Comparison of ENCODE assay signal across 8 mouse cellular contexts in genomic region chr5:121872158-121872557, GRCm38 (mm10). TPM values are rescaled to one million over a fixed set of nuclear protein-coding genes. Genes with fewer than 3 reads are reported as not detected.
DNase-seq lines count a peak whose midpoint lies in the region; ATAC-seq and TF ChIP-seq lines count a peak whose summit lies in the region.
"Had no signal": no experiment of that assay in that cellular context is flagged by ENCODE, and none has a peak within 500 bp of the region (broad histone marks: within the 10 kb centered on the region; RNA-seq: fewer than 3 reads in every experiment).

No protein-coding gene starts in this region.

- no peak overlapping the region for H3K4me2 ChIP-seq in forebrain, embryonic 13.5 days
- no peak overlapping the region for H3K4me2 ChIP-seq in hindbrain, embryonic 11.5 days (replicated peaks; ENCODE audit: low read depth, low read length)
- H3K4me2 ChIP-seq in midbrain, embryonic 13.5 days (replicated peaks) = no peak overlapping the region
- H3K4me2 ChIP-seq: limb, embryonic 13.5 days had no signal

- H3K4me1 ChIP-seq in forebrain, embryonic 13.5 days = no peaks in the 10 kb centered on the region
- no peaks in the 10 kb centered on the region for H3K4me1 ChIP-seq in hindbrain, embryonic 11.5 days (replicated peaks; ENCODE audit: control insufficient read depth, insufficient read depth, low read length)
- no peaks in the 10 kb centered on the region for H3K4me1 ChIP-seq in midbrain, embryonic 13.5 days (replicated peaks)
- H3K4me1 ChIP-seq in small intestine, adult 2 months (ENCODE audit: control insufficient read depth, insufficient read depth, insufficient read length, low read length) = peaks cover 11% of the 10 kb centered on the region
- H3K4me1 ChIP-seq: limb, embryonic 13.5 days had no signal

- TF ChIP-seq CTCF in small intestine, adult 2 months (IDR thresholded peaks at IDR 0.05; ENCODE audit: extremely low read depth, insufficient read length, insufficient replicate concordance, low read depth, low read length) = peak; percentile 95

- peak; percentile 76 for ATAC-seq in forebrain, embryonic 13.5 days
- peak; percentile 35 for ATAC-seq in hindbrain, embryonic 11.5 days (ENCODE audit: low FRiP score)
- peak; percentile 79 for ATAC-seq in midbrain, embryonic 13.5 days

- no peaks in the 10 kb centered on the region for H3K9me3 ChIP-seq in forebrain, embryonic 13.5 days (replicated peaks)
- no peaks in the 10 kb centered on the region for H3K9me3 ChIP-seq in hindbrain, embryonic 11.5 days (ENCODE audit: control insufficient read depth, low read length)
- H3K9me3 ChIP-seq in midbrain, embryonic 13.5 days = no peaks in the 10 kb centered on the region
- H3K9me3 ChIP-seq: limb, embryonic 13.5 days had no signal

- H3K27me3 ChIP-seq in forebrain, embryonic 13.5 days = no peaks in the 10 kb centered on the region
- H3K27me3 ChIP-seq in hindbrain, embryonic 11.5 days (ENCODE audit: control insufficient read depth, insufficient read depth, low read length) = no peaks in the 10 kb centered on the region
- H3K27me3 ChIP-seq in midbrain, embryonic 13.5 days = no peaks in the 10 kb centered on the region
- no peaks in the 10 kb centered on the region for H3K27me3 ChIP-seq in small intestine, adult 2 months (ENCODE audit: control insufficient read depth, insufficient read depth, low read length)
- H3K27me3 ChIP-seq: limb, embryonic 13.5 days had no signal

- TF ChIP-seq POLR2A in small intestine, adult 2 months (IDR thresholded peaks at IDR 0.05; ENCODE audit: low read depth, low read length) = no peak

- H3K4me3 ChIP-seq in forebrain, embryonic 13.5 days = no peak overlapping the region
- H3K4me3 ChIP-seq in hindbrain, embryonic 11.5 days (ENCODE audit: low read depth, low read length) = no peak overlapping the region
- no peak overlapping the region for H3K4me3 ChIP-seq in midbrain, embryonic 13.5 days (replicated peaks)
- H3K4me3 ChIP-seq in small intestine, adult 2 months (ENCODE audit: low read depth, low read length) = no peak overlapping the region
- H3K4me3 ChIP-seq: limb, embryonic 13.5 days had no signal

- peaks cover 53% of the 10 kb centered on the region for H3K36me3 ChIP-seq in forebrain, embryonic 13.5 days (ENCODE audit: poor library complexity, severe bottlenecking)
- H3K36me3 ChIP-seq in hindbrain, embryonic 11.5 days (ENCODE audit: control insufficient read depth, insufficient read depth, low read length) = no peaks in the 10 kb centered on the region
- H3K36me3 ChIP-seq in midbrain, embryonic 13.5 days = peaks cover 68% of the 10 kb centered on the region
- H3K36me3 ChIP-seq in small intestine, adult 2 months (ENCODE audit: control insufficient read depth, insufficient read depth, low read length) = no peaks in the 10 kb centered on the region

- intact Hi-C loops in left cerebral cortex, postnatal 14 days (cut with DNase I) = loop anchor here (1.0 to 2.0 kb wide), 2 partner anchors 187 to 217 kb away; no protein-coding TSS in a partner anchor

- H3K9ac ChIP-seq in forebrain, embryonic 13.5 days = no peak overlapping the region
- no peak overlapping the region for H3K9ac ChIP-seq in hindbrain, embryonic 11.5 days (ENCODE audit: low read depth, low read length)
- no peak overlapping the region for H3K9ac ChIP-seq in midbrain, embryonic 13.5 days (replicated peaks)
- H3K9ac ChIP-seq: limb, embryonic 13.5 days had no signal

- H3K27ac ChIP-seq in forebrain, embryonic 13.5 days = no peak overlapping the region
- H3K27ac ChIP-seq in hindbrain, embryonic 11.5 days (ENCODE audit: low read depth, low read length) = no peak overlapping the region
- H3K27ac ChIP-seq in midbrain, embryonic 13.5 days = no peak overlapping the region
- H3K27ac ChIP-seq in small intestine, adult 2 months (ENCODE audit: insufficient read depth, low read depth, low read length) = no peak overlapping the region
- H3K27ac ChIP-seq: limb, embryonic 13.5 days had no signal

- WGBS in forebrain, embryonic 13.5 days = 2% methylated on average over 4 of the region's 4 CpGs
- whole genome bisulfite sequencing in hindbrain, embryonic 11.5 days = 1% methylated on average over 4 of the region's 4 CpGs
- 9% methylated on average over 4 of the region's 4 CpGs for WGBS in midbrain, embryonic 13.5 days
- WGBS in small intestine, adult 2 months = 10% methylated on average over 4 of the region's 4 CpGs

- peak; percentile 83 for DNase-seq in NIH3T3 (ENCODE audit: low read depth)
- peak; percentile 35 for DNase-seq in c-Kit-positive CD71-negative TER-119-negative erythroid progenitor cells, embryonic 14.5 days (ENCODE audit: low read depth)
- peak; percentile 94 for DNase-seq in hindbrain, embryonic 11.5 days (ENCODE audit: low spot score)
- DNase-seq in left cerebral cortex, postnatal 14 days (ENCODE audit: low spot score in 2 of 2) = peak; percentile 77 to 86

RNA-seq across cellular contexts. Expression of gene Pheta1, which starts 23.4 kb away (rescaled TPM):
- polyA plus RNA-seq in forebrain, embryonic 13.5 days (2015; fragmentation: Nextera tagmentation; extraction: Ambion mirVana) = 46.8 and 50.7 TPM in 2 replicates
- polyA plus RNA-seq in hindbrain, embryonic 11.5 days (2014; fragmentation: Nextera tagmentation; extraction: Ambion mirVana) = 27.0 and 29.3 TPM in 2 replicates
- 10 to 100 TPM; 10.3 to 12.6 TPM for total RNA-seq in left cerebral cortex, postnatal 14 days (2021)
- polyA plus RNA-seq in midbrain, embryonic 13.5 days (2015; fragmentation: Nextera tagmentation; extraction: Ambion mirVana) = 52.3 and 56.8 TPM in 2 replicates
- 98.0 and 283 TPM in 2 replicates for polyA plus RNA-seq in small intestine, adult 2 months (2012; rRNA removed)

RNA-seq across cellular contexts. Expression of gene Sh2b3, which starts 34.7 kb away (rescaled TPM):
- polyA plus RNA-seq in forebrain, embryonic 13.5 days (2015; fragmentation: Nextera tagmentation; extraction: Ambion mirVana) = 4.7 and 4.8 TPM in 2 replicates
- 8.4 and 9.6 TPM in 2 replicates for polyA plus RNA-seq in hindbrain, embryonic 11.5 days (2014; fragmentation: Nextera tagmentation; extraction: Ambion mirVana)
- 10 to 100 TPM; 20.3 to 20.4 TPM for total RNA-seq in left cerebral cortex, postnatal 14 days (2021)
- polyA plus RNA-seq in midbrain, embryonic 13.5 days (2015; fragmentation: Nextera tagmentation; extraction: Ambion mirVana) = 5.3 and 6.0 TPM in 2 replicates
- 62.5 and 88.1 TPM in 2 replicates for polyA plus RNA-seq in small intestine, adult 2 months (2012; rRNA removed)

Comparison
In these comparisons a context has a peak if more than half of its experiments do, and no peak if none do; other contexts are left out.
1. DNase-seq: peak in every context shown above with its lines; median percentile 94 in hindbrain, embryonic 11.5 days; 83 in NIH3T3; 82 in left cerebral cortex, postnatal 14 days; 35 in c-Kit-positive CD71-negative TER-119-negative erythroid progenitor cells, embryonic 14.5 days.